Mouse (Mus musculus) C2C12 (cell line): ENCODE measurements around the gene Slc17a2. TPM values are rescaled to one million over a fixed set of nuclear protein-coding genes. Genes with fewer than 3 reads are reported as not detected.

Source experiments
- H3K27me3 ChIP-seq: one replicate; pipeline ENCODE4 v1.6.1; 2011; ENCODE audit not compliant: control insufficient read depth, insufficient read depth, insufficient read length
- H3K36me3 ChIP-seq: one replicate; pipeline ENCODE4 v1.6.1; 2011; ENCODE audit not compliant: control insufficient read depth, insufficient read depth
- H3K4me3 ChIP-seq: one replicate; pipeline ENCODE4 v1.5.1; 2011; ENCODE audit warnings: mild to moderate bottlenecking, control low read depth; ENCODE audit not compliant: poor library complexity, insufficient read depth, severe bottlenecking
- H3K79me2 ChIP-seq: one replicate; pipeline ENCODE4 v1.6.1; 2011; ENCODE audit not compliant: control insufficient read depth, insufficient read depth
- H3K79me3 ChIP-seq: one replicate; pipeline ENCODE4 v1.6.1; 2011; ENCODE audit warnings: low read depth, control low read depth
- H3ac ChIP-seq: one replicate; pipeline ENCODE3; 2011; ENCODE audit warnings: low read depth; ENCODE audit not compliant: control insufficient read depth, insufficient read length
- CEBPB ChIP-seq: IDR thresholded peaks from one replicate; pipeline ENCODE4 v1.6.1; 2011; ENCODE audit warnings: low read depth, mild to moderate bottlenecking, control low read depth, moderate library complexity
- CTCF ChIP-seq: IDR thresholded peaks from one replicate; pipeline ENCODE4 v1.5.1; 2011; ENCODE audit not compliant: control insufficient read depth, insufficient read depth, insufficient read length
- FOSL1 ChIP-seq: IDR thresholded peaks from one replicate; pipeline ENCODE4 v1.8.0; 2011; ENCODE audit warnings: mild to moderate bottlenecking, low read length; ENCODE audit not compliant: poor library complexity, insufficient read depth, severe bottlenecking
- MAX ChIP-seq: IDR thresholded peaks from one replicate; pipeline ENCODE4 v1.6.1; 2011; ENCODE audit warnings: mild to moderate bottlenecking, control low read depth
- MYOD1 ChIP-seq: IDR thresholded peaks from one replicate; pipeline ENCODE4 v1.6.1; 2011; ENCODE audit warnings: low read depth; ENCODE audit not compliant: control insufficient read depth, insufficient read length
- MYOG ChIP-seq: IDR thresholded peaks from one replicate; pipeline ENCODE4 v1.6.1; 2011; ENCODE audit not compliant: control insufficient read depth, insufficient read length; ENCODE audit errors: extremely low read depth
- USF1 ChIP-seq: IDR thresholded peaks from one replicate; pipeline ENCODE4 v1.6.1; 2011; ENCODE audit warnings: low read depth, mild to moderate bottlenecking, control low read depth, moderate library complexity
- polyA plus RNA-seq: library from polyadenylated mRNA; unstranded; fragments of >200 nt; fragmentation: generic; extraction: Trizol; gene quantifications from one replicate; pipeline ENCODE4 v1.2.1, GENCODE M21; 2012; ENCODE audit warnings: missing spikeins

Gene Slc17a2
- polyA plus RNA-seq, 1 experiment = not detected

DNA sequence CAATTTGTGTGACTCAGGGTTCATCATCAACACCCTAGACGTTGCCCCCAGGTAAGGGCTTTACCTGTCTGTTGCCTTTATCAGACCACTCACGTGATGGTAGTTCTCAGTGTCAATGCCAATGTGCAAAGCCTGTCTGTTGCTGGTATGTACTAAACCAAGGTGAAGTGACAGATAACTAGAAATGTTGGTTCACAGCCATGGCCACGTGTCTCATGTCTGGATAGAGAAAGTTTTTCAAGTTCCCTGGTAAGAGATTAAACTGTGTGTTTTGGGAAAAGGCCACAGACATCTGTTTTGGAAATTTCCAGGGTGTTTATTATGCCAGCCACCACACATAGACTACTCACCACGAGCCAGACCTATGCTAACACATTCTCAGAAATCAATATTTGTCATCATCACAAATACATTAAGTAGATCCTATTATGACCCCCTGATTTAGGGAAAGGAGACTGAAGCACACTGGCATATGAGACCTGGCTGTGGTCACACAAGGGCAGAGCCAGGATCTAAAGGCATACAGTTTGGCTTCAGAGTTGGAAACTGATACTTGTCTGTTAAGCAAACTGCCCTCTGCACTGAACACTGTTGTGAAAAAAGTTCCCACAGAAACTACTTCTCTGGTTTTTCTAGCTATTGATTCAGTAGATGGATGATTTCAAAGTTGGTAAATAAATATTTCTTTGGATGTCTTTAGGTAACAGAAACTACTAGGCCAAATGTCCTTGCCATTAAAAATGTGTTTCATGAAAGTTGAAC is 13.6 kb downstream of the Slc17a2 start:
- H3K27me3 ChIP-seq = no peaks in the 10 kb centered on the region
- TF ChIP-seq CTCF (no peak), MYOD1 (no peak), FOSL1 (no peak), CEBPB (no peak), MYOG (no peak), USF1 (no peak), MAX (no peak)
- no peak overlapping the region for H3ac ChIP-seq
- no peaks in the 10 kb centered on the region for H3K79me2 ChIP-seq
- no peak overlapping the region for H3K4me3 ChIP-seq
- no peaks in the 10 kb centered on the region for H3K36me3 ChIP-seq
- no peaks in the 10 kb centered on the region for H3K79me3 ChIP-seq

DNA sequence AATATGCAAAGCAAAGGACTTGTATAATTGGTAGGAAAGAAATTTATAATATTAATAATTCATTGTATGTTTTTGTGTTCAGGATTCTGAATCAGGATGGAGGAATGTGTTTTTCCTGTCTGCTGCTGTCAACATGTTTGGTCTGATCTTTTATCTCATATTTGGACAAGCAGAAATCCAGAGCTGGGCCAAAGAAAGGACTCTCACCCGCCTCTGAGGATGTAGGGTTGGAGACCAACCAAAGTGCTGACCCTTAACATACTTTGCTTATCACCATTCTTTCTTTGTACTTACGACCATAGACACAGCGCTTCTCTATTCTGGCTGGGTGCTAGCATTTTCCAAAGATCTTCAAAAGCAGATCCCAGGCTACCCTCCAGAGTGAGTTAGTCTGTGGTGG is 15.4 kb downstream of the Slc17a2 start:
- H3K79me2 ChIP-seq = no peaks in the 10 kb centered on the region
- H3K79me3 ChIP-seq = no peaks in the 10 kb centered on the region

DNA sequence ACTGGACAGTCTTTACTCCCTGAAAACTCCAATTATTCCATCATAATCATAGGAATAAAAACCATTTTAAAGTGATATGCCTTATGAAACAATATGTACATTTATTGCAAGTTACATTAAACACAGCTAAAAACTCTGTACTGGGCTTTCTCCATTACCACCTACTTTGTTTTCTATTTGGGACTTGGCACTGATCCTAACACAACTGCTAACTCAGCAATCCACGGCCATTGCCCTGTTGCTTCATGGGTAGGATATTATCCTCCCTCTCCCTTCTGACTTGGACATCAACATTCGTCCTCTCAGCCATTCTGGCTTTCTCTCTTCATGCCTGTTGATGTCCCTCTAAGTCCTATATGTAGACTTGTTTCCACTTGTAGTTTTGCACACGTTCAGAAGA is 19.8 kb downstream of the Slc17a2 start:
- Histone ChIP-seq H3K79me3 (no peaks in the 10 kb centered on the region), H3K79me2 (no peaks in the 10 kb centered on the region), H3K27me3 (no peaks in the 10 kb centered on the region), H3ac (no peak overlapping the region), H3K4me3 (no peak overlapping the region), H3K36me3 (no peaks in the 10 kb centered on the region)
- TF ChIP-seq MYOG = no peak
- no peak for TF ChIP-seq CTCF
- TF ChIP-seq FOSL1 = no peak
- no peak for TF ChIP-seq USF1
- no peak for TF ChIP-seq CEBPB
- no peak for TF ChIP-seq MYOD1
- TF ChIP-seq MAX = no peak

More for the DNA sequence above, 15.4 kb downstream of the Slc17a2 start:
- H3K36me3 ChIP-seq = no peaks in the 10 kb centered on the region
- no peaks in the 10 kb centered on the region for H3K27me3 ChIP-seq
- no peak for TF ChIP-seq MYOG
- TF ChIP-seq MAX = no peak
- no peak for TF ChIP-seq USF1
- TF ChIP-seq CTCF = no peak
- TF ChIP-seq FOSL1 = no peak
- no peak for TF ChIP-seq CEBPB
- TF ChIP-seq MYOD1 = no peak
- no peak overlapping the region for H3K4me3 ChIP-seq
- H3ac ChIP-seq = no peak overlapping the region

DNA sequence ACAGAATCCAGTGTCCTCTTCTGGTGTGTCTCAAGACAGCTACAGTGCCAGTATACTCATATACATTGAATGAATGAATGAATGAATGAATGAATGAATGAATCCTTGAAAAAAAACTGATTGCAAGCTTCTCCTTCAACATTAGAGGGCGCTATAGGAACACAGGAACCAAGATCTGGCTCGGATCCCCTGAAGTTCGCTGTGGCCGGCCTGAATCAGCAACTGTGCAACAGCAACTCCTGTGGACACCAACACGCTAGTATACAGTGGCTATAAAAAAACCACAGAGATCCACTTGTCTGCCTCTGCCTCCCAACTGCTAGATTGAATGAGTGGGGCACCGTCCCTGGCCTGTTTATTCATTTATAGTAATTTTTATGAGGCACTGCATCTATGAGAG is 26.3 kb downstream of the Slc17a2 start:
- Histone ChIP-seq H3K27me3 (no peaks in the 10 kb centered on the region), H3ac (no peak overlapping the region), H3K36me3 (no peaks in the 10 kb centered on the region), H3K79me3 (no peaks in the 10 kb centered on the region), H3K79me2 (no peaks in the 10 kb centered on the region), H3K4me3 (no peak overlapping the region)
- no peak for TF ChIP-seq FOSL1
- TF ChIP-seq CTCF = no peak
- no peak for TF ChIP-seq USF1
- no peak for TF ChIP-seq MYOD1
- TF ChIP-seq CEBPB = no peak
- TF ChIP-seq MAX = no peak
- TF ChIP-seq MYOG = no peak

DNA sequence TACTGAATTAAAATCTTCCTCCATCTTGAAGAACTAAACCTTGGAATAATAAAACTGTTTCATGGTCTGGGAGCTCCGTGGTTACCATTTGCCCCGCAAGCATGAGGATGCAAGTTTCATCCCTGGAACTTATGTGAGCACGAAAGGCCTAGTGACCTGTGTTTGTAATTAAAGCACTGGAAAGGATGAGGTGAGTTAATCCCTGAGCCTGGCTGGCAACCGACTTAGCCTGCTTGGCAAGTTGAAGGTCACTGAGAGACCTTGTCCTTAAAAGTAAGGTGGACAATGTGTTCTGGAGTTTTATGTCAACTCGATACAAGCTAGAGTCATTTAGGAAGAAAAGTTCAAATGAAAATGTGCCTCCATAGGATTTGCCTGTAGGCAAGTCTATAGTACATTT is 28.0 kb downstream of the Slc17a2 start:
- Histone ChIP-seq H3K79me2 (no peaks in the 10 kb centered on the region), H3ac (no peak overlapping the region), H3K79me3 (no peaks in the 10 kb centered on the region), H3K27me3 (peaks cover 5% of the 10 kb centered on the region), H3K36me3 (no peaks in the 10 kb centered on the region), H3K4me3 (no peak overlapping the region)
- TF ChIP-seq MAX = no peak
- no peak for TF ChIP-seq FOSL1
- no peak for TF ChIP-seq CTCF
- TF ChIP-seq MYOD1 = no peak
- TF ChIP-seq USF1 = no peak
- no peak for TF ChIP-seq MYOG
- TF ChIP-seq CEBPB = no peak

DNA sequence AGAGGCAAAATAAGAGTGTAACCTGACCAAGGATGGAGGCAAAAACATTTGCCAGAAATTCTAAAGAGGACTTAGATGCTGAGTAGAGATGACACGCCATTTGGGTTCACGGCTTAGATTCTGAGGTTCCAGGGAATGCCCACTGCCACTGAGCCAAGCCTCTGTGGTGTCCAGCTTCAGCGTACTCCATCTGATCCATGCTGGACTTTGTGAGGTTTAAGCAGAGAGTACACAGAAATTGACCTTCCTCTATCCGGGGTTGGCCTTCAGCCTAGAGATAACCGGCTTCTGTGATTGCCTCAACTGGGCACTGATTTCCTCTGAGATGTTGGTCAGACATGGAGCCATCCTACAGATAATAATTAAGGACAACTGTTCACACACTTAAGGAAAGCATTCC is 29.8 kb downstream of the Slc17a2 start:
- H3K79me3 ChIP-seq = no peaks in the 10 kb centered on the region
- no peak overlapping the region for H3K4me3 ChIP-seq

More for the DNA sequence above, 29.8 kb downstream of the Slc17a2 start:
- no peaks in the 10 kb centered on the region for H3K79me2 ChIP-seq
- no peak for TF ChIP-seq MAX
- TF ChIP-seq FOSL1 = no peak
- no peak for TF ChIP-seq CEBPB
- no peak for TF ChIP-seq CTCF
- no peak for TF ChIP-seq USF1
- TF ChIP-seq MYOG = no peak
- no peak for TF ChIP-seq MYOD1
- peaks cover 5% of the 10 kb centered on the region for H3K27me3 ChIP-seq
- no peaks in the 10 kb centered on the region for H3K36me3 ChIP-seq
- H3ac ChIP-seq = no peak overlapping the region
